In the genomic region with DNA sequence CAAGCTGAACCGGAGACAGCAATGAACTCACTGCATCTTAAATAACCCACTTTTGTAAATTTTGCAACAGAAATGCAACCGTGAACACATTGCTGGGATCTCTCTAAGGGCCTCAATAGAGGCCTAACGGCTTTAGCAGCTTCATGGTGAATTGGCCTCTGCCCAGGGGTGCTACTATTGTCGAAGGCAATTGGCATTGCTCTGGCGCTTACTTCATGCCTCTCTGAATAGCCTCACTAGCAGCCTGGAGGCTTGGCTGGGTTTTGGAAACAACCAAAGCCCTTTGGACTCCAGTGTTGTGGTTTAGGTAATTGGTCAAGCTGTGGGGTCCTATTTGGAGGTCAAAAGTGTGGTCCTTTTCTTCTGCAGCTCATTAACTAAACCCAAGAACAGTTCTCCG, we compare ENCODE assay signal across 11 mouse cellular contexts.
DNase-seq lines count a peak whose midpoint lies in the region.
"Had no signal": no experiment of that assay in that cellular context is flagged by ENCODE, and none has a peak within 500 bp of the region (broad histone marks: within the 10 kb centered on the region; RNA-seq: fewer than 3 reads in every experiment).

No protein-coding gene starts in this region.

- WGBS in midbrain, embryonic 10.5 days: 17% methylated on average over 6 of the region's 6 CpGs

- no peak overlapping the region for H3K4me3 ChIP-seq in midbrain, embryonic 10.5 days
- H3K4me3 ChIP-seq: liver, embryonic 13.5 days; neural tube, embryonic 13.5 days had no signal

- H3K27me3 ChIP-seq in midbrain, embryonic 10.5 days (ENCODE audit: low read depth, poor library complexity, severe bottlenecking): peaks cover 5% of the 10 kb centered on the region; the same call in 1 of the 2 replicates
- H3K27me3 ChIP-seq: liver, embryonic 13.5 days had no signal

- H3K4me1 ChIP-seq in midbrain, embryonic 10.5 days: peaks cover 54% of the 10 kb centered on the region
- H3K4me1 ChIP-seq: liver, embryonic 13.5 days had no signal

- peak overlapping the region; percentile 84 for H3K27ac ChIP-seq in midbrain, embryonic 10.5 days (replicated peaks)
- H3K27ac ChIP-seq: liver, embryonic 13.5 days; neural tube, embryonic 13.5 days had no signal

- no peaks in the 10 kb centered on the region for H3K36me3 ChIP-seq in midbrain, embryonic 10.5 days
- H3K36me3 ChIP-seq: liver, embryonic 13.5 days; neural tube, embryonic 13.5 days had no signal

- H3K9me3 ChIP-seq in midbrain, embryonic 10.5 days (replicated peaks): no peaks in the 10 kb centered on the region
- H3K9me3 ChIP-seq: liver, embryonic 13.5 days; neural tube, embryonic 13.5 days had no signal

- intact Hi-C loops in gastrocnemius, postnatal 36 days (cut with DNase I): no loop called here

- DNase-seq in kidney, adult 11 months: peak; percentile 36
- no peak for DNase-seq in kidney, postnatal 14 days
- peak; percentile 34 for DNase-seq in cerebellum, adult 11-12 months
- DNase-seq in embryo, embryonic 11 days: peak; percentile 40
- DNase-seq in midbrain, embryonic 10.5 days (ENCODE audit: low spot score): peak; percentile 41
- DNase-seq in gastrocnemius, postnatal 36 days: no peak
- no peak for DNase-seq in lung, postnatal 10 days
- no peak for DNase-seq in adipocyte (ENCODE audit: low spot score)
- DNase-seq: gastrocnemius, postnatal 14 days; liver, embryonic 13.5 days had no signal

Comparison
In these comparisons a context has a peak if more than half of its experiments do, and no peak if none do; other contexts are left out.
1. DNase-seq: peak in kidney, adult 11 months (single experiment), cerebellum, adult 11-12 months (single experiment), embryo, embryonic 11 days (single experiment) and midbrain, embryonic 10.5 days (single experiment); none in kidney, postnatal 14 days (single experiment), gastrocnemius, postnatal 36 days (0 of 2), lung, postnatal 10 days (single experiment) and adipocyte (single experiment).